Mouse (Mus musculus) thymus, adult 2 months (tissue): ENCODE results near the gene Pkp4.

Experiments used
- CTCF ChIP-seq: fragments of 200-500 bp; IDR thresholded peaks from 2 replicates; pipeline ENCODE4 v1.5.1; 2012; ENCODE audit warnings: mild to moderate bottlenecking, control low read depth, low read length, moderate library complexity, borderline replicate concordance; ENCODE audit not compliant: control insufficient read depth, poor library complexity, insufficient read depth; ENCODE audit errors: extremely low read depth
- POLR2A ChIP-seq: fragments of 200-500 bp; IDR thresholded peaks from 2 replicates; pipeline ENCODE4 v1.6.1; 2012; ENCODE audit warnings: mild to moderate bottlenecking, low read length, control low read depth, moderate library complexity; ENCODE audit not compliant: control insufficient read depth, poor library complexity, insufficient read depth; ENCODE audit errors: extremely low read depth

DNA sequence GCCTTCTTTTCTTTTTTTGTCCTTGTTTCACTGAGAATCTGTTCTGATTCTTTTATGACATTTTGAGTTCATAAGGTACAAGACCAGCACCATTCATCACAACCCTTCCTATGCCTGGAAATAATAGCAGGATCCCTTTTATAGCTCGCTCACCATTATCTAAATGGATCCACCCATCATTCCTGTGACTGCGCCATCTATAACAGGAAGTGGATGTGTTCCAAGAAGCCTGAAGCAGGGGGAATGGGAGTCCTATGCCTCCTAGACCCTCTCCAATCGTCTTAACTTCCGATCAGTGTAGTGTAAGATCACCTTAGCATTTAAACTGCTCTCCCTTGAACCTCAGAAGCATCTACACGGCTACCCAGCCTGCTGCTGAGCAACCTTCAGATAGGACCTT is 50.4 kb downstream of the Pkp4 start:
- TF ChIP-seq CTCF (no peak), POLR2A (no peak)
